Mouse (Mus musculus) layer of hippocampus, postnatal 36 days (tissue): Measurements from ENCODE around the gene Prkd3. TPM values are rescaled to one million over a fixed set of nuclear protein-coding genes. Genes with fewer than 3 reads are reported as not detected.

Experiments used
- DNase-seq, 2 experiments: peaks; one replicate each; pipeline ENCODE4 v3.0.0; 2022
- total RNA-seq, 2 experiments: library from RNA; stranded (reverse); gene quantifications; 2 replicates each; pipeline ENCODE4 v1.2.3; 2021

The Prkd3 gene
- total RNA-seq: 10 to 100 TPM; 13.2 to 13.5 TPM

DNA sequence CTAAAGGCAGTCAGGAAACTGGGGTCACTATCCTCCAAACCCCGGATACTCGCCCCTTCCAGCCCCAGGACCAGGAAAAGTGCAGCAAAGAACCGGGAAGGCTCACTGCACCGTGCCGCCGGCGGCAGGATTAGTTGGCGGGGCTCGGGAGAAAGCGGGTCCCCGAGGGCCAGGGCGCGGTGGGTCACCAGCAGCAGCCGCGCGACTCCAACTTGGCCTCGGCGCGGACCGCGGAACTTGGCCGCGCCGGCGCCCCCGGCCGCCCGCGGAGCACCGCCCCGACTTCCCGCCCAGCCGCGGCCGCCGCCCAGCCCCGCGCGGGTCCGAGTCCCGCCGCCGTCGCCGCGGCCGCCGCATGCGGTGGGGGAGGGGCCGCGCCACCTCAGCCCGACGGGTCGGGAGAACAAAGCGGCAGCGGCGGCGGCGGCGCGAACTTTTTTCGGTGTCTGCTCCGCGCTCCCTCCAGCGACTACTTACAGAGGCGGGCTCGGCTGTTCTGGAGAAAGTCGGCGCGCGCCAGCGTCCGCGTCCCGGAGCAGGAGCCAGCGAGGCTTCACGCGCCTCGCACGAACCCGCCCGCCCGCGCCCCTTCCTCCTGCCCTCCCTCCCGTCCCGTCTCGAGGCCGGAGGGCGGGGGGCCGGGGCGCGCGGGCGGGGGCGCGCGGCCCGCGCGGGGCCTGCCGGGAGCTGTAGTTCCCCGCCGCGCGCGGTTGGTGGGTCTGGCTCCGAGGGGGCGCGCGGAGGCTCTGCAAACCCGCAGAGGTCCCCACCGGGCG, at the start of gene Prkd3:
Gene Prkd3 (minus strand): TSS at position 609 of the 776 bp plus-strand sequence.
- DNase-seq: peak; percentile 38 to 50

DNA sequence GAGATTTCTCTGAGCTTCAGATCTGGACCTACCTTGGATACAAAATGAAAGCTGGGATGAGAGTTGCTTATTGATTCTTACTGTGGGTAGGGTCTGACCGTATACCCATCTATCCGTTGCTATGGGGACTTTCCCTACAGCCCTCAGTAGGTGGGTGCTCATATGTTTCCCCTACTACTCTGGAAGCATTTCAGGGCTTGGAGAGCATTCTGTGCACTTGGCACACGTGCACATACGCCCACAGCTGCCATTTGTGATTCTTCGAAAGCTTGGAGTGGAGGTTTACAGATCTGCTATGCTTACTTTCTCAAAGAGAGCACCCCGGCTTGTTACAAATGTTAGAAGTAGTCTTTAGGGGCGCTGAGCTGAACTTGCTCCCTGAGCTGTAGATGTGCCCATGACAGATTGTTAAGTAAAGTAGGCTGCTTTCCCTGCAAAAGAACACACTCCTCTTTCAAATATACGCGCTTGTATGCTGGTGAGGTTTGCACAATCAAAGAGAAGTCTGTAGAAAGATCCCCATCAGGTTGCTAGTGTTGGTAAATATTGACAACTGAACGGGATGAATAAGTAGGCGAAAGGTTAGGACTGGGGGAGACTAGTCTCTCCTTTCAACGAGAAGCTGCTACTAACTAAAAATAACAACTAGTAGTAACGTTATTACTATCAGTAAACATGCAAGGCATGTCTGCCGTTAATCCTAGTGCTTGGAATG, 49.3 kb upstream of the Prkd3 start:
- DNase-seq: peak; percentile 61 to 62

DNA sequence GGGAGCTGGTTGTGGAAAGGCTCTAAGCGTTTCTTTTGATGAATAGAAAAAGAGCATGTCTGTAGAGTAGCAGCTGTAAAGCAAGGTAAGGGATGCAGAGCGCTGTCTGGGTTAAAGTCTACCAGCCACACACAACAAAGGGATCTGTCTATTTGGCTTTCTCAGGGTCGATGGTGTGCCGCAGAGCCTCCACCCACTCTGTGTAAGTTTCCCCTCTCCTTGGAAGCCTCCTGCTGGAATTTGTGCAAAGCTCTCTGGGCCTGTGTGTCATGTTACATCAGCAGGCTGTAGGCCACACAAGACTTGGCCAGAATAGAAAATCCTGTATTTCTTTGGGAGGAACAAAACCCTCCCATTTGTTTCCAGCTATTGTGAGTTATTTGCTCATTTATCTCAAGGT, 48.4 kb upstream of the Prkd3 start:
- DNase-seq: no peak

DNA sequence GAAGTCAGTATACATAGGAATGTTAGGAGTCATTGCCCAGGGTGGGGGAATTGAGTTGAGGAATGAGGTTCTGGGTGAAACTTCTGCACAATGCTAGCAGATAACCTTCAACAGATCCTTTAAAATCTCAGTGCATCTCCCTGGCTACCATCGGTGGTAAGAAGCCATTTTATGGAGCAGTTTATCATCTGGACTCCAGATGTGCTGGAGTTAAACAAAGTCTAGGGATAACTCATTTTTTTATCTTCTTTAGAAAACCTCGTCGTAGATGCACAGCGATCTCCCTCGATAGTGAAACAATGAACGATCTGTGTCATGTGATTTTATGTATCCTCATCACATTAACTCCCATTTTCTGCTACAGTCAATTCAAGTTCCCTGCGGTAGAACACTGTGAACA, 48.0 kb upstream of the Prkd3 start:
- no peak for DNase-seq

DNA sequence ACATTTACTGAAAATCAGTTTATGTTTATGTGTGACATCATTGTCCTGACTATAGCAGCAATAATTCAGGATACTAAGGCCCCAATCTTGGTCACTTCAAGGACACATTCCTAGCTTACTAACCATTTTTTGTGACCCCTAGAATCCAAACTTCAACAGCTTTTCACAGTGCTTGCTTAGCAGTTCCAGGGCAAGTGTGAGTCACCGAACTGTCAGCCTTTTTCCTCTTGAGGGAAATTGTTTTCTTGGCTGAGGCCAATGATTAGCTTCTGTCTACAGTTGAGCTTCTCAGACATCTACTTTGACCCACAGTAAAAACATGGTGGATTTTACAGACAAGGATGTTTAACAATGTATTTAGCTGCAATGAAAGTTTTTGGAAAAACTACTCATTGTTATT, 43.6 kb upstream of the Prkd3 start:
- DNase-seq: no peak

DNA sequence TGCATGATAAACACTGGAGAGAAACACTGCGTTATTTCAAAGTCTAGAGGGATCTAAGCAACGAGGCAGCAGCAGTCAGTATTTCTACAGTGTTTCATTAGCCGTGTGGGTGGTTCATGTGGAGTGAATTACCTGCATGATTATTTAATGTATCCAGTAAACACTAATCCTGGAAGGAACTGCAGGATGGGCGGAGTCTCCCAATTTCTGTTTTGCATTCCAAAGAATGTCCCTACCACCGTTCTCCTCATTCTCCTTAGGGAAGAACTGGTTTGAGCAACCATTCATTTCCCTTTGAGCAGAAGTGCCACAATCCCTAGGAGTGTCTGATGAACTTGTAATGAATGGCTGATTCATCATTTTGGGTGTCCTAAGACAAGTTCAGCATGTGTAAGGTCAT, 39.6 kb upstream of the Prkd3 start:
- no peak for DNase-seq

DNA sequence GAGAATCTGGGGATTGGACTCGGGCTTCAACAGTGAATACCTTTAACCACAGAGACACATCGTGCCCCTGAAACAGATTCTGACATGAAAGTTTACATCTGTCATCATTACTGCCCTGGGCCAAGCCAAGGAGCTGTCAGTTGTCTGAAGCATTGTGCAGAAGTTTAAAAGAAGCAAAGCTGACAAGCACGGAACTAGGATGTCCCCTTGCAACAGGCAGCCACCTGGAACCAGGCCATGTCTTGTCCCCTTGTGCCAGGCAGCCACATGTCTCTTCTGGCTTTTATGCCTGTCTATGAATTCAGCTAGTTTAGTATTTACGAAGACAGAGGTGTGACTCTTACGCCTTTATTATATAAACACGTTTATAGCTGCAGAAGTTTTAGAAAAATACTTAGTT, 37.7 kb upstream of the Prkd3 start:
- no peak for DNase-seq

DNA sequence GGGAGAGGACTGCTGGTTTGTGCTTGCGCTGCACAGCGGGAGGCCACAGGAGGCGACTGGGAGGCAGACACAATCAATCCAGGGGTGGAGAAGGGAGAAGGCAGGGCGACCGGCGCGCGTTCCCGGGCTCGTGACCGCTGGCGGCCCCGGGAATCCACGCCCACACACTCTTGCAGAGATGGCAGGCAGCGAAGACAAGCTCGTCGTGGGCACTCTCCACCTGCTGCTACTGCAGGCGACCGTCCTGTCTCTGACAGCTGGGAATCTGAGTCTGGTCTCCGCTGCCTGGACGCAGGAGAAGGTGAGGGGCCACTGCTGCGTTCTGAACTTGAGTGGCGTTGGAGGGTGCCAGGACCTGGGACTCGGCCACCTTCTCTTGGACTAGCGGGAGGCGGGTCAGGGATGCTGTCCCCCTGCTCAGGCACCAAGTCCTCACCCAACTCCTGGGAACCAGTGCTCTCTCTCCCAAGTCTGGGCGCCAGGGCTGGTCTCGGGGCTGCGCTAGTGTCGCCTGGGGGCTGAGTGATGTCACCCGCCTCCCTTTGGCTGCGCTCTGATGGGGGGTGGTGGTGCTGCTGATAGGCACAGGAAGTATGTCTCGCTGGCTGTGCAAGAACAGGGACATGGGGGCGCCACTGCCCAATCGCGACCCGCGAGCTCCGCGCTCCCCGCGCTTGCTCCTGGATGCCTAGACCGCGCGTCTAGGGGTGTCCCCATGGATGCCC, 31.6 kb upstream of the Prkd3 start:
- DNase-seq: peak; percentile 54 to 58

DNA sequence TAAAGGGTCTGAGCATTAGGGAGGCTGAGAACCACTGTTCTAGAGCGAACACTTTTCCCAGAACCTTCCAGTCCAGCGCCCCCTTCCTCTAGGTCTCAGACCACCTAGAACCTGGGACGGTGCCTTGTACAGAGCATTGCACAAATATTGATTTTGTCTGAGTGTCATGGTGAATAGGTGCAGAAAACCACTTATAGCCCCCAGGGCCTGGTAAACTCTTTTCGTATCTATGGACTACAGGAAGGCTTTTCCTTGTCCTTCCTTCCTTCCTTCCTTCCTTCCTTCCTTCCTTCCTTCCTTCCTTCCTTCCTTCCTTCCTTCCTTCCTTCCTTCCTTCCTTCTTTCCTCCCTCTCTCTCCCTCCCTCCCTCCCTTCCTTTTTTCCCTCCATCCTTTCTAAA, 31.0 kb upstream of the Prkd3 start, which contains the start of gene Qpct:
Gene Qpct (plus strand): TSS at position 301 of the 400 bp plus-strand sequence.
- DNase-seq: no peak

DNA sequence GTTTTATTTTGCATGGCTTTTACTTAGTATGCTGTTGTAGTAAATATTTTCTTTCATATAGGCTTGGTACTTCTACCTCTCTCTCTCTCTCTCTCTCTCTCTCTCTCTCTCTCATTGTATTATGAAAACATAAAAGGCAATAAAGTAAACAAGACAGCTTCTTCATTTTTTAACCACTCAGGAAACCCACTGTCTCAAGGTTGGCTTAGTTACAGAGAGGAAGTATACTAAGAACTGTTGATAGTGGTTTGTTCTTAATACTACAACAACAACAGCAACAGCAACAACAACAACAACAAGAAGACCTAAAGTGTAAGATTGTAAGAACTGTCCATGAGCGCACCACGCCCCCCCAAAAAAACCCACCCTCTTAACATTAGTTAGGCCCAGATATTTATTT, 23.1 kb upstream of the Prkd3 start:
- no peak for DNase-seq

DNA sequence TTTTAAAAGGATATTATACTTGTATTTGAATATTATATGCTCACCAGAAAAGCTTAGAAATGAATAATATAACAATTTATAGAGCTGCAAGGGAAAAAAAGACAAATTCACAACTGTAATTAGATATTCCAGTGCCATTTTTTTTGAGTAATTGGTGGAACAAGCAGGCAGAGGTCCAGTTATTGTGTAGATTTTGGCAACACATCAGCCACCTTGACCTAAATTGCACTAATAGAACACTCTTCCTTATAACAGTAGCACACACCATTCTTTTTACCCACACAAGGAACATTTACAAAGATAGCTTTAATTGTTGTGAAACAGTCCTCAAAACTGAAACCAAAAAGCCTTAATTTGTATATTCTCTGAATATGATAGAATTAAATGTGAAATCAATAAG, 19.0 kb upstream of the Prkd3 start:
- no peak for DNase-seq

DNA sequence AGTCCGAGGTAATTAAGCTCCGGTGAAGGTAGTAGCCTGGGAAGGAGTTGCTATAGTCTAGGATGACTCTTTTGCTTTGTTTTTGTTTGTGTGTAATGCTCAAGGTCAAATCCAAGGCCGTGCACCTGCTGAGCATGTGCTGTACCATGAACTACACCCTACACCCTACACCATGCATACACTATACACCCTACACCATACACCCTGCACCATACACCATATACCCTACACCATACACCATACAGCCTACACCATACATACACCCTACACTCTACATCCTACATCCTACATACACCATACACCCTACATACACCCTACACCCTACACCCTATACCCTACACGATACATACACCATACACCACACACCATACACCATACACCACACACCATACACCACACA, 12.2 kb upstream of the Prkd3 start:
- no peak for DNase-seq

DNA sequence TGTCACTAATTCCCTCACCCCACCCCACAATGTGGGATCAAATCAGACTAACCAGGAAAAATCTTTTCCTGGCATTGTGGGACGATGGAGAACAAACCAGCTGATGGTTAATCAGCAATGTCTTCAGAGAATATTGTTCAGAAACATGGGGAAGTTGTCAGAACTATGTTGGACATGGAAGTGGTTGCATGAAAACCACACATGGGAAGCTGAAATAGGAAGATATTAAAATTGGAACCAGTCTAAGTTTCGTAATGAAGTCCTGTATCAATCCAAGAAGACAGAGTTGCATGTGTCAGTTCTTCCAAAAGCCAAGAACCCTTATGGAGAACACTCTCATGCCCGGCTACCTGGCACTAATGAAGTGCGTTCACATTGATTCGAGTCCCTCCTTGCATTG, 11.0 kb upstream of the Prkd3 start:
- no peak for DNase-seq

DNA sequence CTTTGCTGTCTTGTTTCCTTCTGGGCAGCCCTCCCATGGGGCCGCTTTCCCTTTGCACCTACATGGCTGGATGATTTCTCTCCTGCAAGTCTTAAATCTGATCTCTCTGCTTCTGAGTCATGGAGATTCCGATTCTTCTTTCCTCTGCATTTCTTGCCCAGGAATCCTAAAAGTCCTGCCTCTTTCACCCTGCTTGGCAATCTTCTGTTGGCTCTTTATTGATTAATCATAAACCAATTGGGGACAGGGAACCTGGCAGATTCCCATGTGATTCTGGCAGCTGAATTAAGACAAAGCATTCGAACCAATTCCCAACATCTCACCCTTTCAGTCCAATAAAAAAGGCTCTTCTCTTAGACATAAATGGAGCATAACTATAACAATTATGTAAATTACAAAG, 8.6 kb upstream of the Prkd3 start:
- DNase-seq: no peak

DNA sequence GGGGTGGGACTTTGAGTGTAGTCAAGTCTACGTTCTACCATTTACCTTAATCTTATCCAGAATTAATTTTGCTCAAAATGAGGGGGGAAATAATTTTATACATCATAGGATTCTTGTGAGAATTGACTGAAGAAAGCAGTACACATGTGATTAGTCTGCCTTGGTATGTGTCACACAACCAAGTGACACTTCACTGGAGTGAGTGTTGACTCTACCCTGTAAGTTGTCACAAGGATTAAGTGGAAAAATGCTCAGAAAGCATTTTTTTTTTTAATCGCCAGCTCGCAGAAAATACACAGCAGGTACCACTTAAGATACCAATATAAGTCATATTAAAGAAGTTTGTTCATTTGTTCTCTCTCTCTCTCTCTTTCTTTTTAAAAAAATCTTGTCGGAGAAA, 3.9 kb upstream of the Prkd3 start:
- DNase-seq: no peak

DNA sequence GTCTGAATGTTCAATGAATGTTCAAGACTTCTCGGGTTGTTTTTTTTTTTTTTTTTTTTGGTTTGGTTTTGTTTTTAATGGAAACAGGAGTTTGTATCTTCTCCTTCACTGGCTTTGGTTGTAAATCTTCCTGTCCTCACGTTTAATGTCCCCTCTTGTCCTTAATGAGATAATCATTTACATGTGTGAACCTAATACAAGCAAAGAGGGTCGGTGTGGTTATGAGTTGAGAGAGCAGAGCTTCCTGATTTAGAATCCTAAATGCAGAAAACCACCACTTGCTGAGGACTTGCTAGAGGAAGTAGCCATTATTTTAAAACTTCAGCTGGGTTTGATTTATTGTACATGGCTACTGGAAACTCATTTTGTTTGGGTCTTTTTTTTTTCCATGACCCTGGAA, 2.1 kb upstream of the Prkd3 start:
- DNase-seq: no peak

DNA sequence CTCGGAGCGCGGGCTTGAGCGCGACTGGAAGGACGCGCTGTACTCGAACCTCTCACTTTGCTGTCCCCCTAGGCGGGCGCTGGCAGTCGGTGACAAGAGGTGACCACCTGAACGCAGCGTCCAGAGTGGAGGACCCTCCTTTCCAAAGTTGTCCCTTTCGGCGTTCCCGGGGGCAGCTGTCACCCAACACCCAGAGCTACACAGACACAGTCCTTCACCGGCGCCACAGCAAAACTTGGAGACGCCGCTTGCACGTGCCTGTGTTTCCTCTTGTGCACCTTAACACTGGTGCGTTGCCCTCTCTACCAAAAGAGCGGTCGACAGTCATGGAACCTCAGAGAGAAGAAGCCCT, 344 bp upstream of the Prkd3 start:
- DNase-seq: peak in 1 of 2 experiments; percentile 6

DNA sequence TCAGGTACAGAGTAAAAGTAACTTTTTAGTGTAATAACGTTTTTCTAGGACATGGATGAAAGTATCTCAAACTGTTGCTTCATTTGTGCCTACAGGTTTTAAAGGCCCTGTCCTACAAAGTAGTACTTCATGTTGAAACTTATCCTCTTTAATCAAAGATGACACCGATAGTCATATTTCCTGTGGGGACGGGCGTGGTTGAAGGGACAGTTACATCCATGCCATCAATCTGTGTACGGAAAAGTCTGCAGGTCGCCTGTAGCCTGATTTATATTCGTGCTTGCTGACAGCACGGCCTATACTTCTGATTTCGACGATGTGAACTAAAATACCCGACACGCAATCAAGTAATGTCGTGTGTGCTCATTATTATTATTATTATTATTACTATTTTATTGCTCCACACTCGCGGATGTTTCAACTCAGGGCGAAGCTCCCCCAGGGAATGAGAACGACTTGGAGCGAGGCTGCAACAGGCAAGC, 849 bp downstream of the Prkd3 start:
- DNase-seq: no peak

DNA sequence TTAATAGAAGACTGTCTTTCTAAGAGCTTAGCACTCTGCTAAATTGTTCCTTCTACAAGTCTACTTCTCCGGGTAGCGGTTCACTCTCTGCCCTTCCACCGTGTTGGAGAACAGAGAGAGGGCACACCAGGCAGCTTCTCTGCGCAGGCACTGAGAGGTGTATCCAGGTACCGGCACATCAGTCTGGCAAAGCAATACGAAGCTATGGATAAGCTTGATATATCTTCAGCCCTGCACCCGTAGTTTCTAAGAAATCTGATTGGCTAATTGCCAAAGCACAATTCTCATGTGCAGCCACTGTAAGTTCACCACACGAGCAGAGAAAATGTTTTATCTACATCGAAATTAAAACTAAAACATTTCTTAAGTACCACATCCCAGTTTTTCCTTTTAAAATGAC, 2.2 kb downstream of the Prkd3 start:
- DNase-seq: no peak

DNA sequence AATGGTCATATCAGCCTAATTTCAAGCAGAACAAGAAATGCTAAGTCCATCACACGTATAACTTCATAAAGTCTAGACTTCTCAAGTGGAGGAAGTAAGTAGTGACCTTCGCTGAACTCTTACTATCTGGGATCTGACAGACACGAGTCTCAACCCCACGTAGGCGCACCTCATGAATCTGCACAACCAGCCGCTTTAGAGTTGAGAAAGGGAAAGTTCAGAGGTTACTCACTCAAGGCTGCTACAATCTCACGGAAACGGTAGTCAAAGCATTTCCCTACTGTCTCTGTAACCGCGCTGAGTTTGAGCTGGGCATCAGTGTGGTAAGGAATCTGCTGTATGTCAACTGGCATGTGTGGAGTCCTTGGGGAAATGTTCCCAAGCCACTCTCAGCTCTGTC, 4.8 kb downstream of the Prkd3 start:
- DNase-seq: no peak

DNA sequence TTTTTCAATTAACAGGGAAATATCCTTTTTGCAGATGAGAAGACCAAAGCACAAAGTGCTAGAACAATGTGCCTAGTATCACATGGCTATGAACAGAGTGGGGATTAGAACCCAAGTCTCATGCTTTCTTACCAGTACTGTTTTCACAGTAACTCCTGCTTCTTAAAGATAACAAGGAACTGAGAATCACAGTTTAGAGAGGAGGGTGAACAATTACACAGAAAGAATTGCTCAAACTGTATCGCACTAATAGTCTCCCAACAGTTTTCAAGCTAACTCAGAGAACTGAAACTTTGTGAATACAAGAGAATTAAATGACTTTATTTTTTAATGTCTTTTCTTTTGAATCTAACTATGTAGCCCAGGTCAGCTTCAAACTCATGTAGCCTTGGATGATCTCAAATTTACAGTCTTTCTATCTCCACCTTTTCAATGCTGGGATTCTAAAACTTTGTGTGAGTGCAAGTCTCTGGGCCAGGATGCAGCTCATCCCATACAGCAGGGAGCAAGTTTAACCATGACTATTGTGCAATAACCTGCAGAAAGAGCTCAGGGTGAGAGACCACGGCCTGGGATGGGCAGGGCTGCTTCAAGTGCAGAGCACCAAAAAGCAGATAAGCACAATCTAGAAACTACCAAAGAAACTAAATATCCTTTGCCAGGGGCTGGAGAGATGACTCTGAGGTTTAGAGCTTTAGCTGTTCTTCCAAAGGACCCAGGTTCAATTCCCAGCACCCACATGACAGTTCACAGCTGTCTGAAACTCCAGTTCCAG, 5.5 kb downstream of the Prkd3 start:
- no peak for DNase-seq

DNA sequence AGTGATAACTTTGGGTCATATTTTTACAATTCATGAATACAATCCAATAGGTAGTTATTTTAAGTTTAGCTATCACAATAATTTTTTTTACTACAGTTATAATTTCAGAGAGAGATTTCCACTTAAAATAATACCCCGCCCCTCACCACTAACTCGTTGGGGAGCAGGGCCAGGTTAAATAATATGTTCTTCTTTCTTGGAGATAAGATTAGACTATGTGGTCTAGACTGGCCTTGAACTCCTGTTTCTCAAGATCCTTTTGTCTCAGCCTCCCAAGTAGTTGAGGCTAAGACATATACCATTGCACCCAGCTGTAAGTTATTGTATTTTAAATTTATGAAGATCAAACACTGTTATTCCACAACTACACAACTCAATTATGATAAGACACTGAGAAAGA, 7.0 kb downstream of the Prkd3 start:
- DNase-seq: no peak
